Mouse (Mus musculus): Measurements from ENCODE around the gene Ccz1.
"Not testable (repeated sequence)": the region's sequence is repeated elsewhere in the genome, so short reads cannot be mapped to it uniquely, and the experiment has no call there.

Ccz1 gene

DNA sequence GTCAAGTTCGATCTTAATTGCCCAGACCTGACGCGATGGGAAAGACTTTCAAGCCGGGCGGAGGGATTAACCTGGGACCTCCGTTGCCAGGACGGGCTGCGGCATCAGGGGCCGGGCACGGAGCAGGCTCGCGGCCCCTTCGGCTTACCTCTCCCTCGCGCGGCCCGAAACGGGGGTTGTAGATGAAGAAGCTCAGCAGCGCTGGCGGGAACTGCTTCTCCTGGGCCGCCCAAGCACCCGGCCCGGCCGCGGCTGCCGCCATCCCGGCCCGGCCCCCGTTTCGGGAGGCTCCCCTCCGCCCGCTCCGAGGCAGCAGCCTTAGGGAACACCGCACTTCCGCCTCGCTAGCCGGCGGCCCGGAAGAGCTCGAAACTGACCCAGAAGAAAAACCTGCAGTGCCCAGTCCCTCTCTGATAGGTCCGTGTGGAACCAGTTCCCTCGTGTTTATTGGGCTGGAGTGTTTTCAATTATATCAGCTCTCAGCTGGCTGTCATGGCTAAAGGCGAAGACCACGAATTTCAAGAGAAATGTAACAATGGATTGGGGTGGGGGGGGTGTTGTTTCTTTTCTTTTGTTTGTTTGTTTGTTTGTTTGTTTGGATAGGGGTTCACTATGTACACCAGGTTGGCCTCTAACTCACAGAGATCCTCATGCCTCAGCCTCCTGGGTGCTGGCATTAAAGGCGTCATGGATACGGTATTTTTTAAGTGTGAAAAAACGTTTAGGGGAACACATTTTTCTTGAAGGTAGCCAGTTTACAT, at the start of gene Ccz1:
Ccz1 (minus strand) TSS at position 327 of the 761 bp plus-strand sequence.
- DNase-seq (ENCODE audit: low spot score): peak; percentile 91

DNA sequence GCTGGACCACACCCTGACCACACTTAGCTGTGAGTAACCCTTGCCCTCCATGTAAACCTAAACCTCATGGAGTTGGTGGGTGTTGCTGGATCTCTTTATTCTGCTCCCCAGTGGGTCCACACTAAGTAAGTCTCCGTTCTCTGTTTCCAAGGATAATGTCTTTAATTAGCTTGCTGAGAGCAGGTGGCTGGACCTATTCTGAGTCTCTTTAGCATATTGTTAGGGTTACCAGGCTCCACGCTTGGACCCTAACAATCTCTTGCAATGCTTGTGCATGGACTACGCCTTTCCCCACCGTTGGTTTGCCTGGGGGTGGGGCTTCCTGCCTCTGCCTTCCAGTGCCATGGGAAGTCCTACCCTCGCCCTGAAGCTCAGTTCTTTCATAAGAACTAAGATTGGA, 49.4 kb upstream of the Ccz1 start:
- no peak for DNase-seq (ENCODE audit: low spot score)

- DNase-seq (ENCODE audit: low spot score): no peak
Measured at GRCm38 (mm10) chr5:144054340-144054739, 39.7 kb upstream of the Ccz1 start.

DNA sequence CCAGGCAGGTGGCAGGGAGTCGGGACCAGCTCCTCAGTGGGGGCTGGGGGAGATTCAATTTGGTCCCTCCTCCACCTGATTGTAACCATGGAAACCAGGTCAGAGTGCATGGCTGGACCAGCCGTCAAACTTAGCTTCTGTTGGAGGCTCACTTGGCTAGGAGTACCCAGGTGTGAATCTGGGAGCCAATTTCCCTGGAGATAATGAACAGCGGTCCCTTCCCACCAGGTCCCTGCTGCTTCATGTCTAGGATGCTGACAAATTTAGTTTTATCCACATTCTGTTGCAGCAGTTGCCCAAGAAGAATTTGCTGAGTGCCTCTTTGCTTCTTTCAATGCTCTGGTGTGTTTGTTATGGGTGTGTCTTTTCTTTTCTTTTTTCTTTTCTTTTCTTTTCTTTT, 38.8 kb upstream of the Ccz1 start:
- no peak for DNase-seq (ENCODE audit: low spot score)

- no peak for DNase-seq (ENCODE audit: low spot score)
Measured at GRCm38 (mm10) chr5:144051268-144051667, 36.6 kb upstream of the Ccz1 start.

DNA sequence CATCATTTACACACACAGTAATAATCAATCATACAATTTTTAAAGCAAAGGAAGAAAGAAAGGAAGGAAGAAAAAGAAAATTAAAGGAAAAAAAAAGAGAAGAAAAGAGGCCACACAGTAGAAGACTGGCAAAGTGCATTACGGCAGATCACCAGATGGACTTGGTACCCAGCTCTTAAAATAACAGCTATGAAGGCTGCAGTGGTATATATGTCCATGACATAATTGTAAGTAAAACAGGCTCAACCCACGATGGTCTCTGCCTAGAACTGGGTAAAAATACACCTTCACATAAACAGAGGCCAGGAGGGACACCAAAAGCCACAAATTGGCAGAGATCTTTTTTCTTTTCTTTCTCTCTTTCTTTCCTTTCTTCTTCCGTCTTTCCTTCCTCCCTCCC, 35.2 kb upstream of the Ccz1 start:
- no peak for DNase-seq (ENCODE audit: low spot score)

DNA sequence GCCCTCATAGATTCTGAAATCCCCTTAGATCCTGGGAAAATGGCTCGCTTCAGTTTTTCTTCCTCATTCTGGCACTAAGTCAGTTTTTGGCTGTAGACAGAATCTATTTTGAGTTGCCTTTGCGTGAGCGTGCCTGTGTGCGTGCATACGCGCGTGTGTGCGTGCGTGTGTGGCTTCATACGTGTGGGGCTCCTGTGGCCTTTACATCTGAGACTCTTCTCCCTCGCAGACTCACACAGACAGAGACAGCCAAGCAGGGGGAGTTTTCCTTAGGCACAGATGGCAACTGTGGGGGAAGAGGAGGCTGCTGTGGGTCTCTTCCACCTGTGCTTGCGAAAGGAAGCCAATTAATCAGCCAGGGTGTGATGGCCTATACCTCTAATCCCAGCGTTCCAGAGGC, 32.6 kb upstream of the Ccz1 start:
- no peak for DNase-seq (ENCODE audit: low spot score)

- DNase-seq (ENCODE audit: low spot score): no peak
Measured at GRCm38 (mm10) chr5:144043166-144043565, 28.5 kb upstream of the Ccz1 start.

DNA sequence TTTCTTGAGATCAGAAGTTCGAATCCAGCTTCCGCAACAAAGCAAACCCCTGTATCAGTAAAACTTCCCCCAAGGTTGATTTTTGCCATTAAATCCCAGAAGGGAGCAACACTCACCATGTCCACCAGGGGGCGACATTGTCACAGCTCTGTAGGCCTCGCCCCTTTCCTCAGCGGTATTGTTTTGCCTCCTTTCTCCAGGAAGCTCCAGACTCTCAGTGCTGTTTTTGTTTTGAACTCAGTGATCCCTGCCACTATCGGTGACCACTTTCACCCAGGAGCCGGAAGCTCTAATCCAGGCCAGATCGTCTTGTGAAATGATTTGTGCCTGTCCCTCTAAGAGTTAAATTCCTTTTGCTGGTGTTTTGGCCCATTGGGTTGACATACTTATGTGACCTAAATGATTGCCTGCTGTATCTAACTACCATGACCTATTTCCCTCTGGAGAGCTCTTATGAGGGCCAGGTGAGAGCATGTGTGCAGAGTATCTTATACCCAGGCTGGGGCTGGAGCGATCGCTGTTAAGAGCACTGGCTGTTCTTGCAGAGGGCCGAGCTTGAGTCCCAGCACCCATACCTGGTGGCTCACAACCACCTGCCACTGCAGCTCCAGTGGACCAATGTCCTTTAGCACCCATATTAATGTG, 26.2 kb upstream of the Ccz1 start:
- DNase-seq (ENCODE audit: low spot score): peak; percentile 88

DNA sequence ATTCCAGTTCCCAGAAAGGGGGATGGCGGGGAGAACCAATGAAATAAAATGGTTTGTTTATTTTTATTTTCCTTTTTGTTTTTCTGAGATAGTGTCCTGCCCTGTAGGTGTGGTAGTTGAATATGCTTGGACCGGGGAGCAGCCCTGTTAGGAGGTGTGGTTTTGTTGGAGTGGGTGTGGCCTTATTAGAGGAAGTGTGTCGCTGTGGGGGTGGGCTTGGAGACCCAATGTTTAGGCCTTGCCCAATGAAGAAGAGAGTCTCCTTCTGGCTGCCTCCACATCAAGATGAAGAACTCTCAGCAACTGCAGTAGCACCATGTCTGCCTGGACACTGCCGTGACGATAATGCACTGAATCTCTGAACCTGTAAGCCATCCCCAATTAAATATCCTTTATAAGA, 25.2 kb upstream of the Ccz1 start:
- no peak for DNase-seq (ENCODE audit: low spot score)

GRCm38 (mm10) chr5:144039156-144039675, 24.5 kb upstream of the Ccz1 start:
- no peak for DNase-seq (ENCODE audit: low spot score)

GRCm38 (mm10) chr5:144036952-144037351, 22.3 kb upstream of the Ccz1 start:
- no peak for DNase-seq (ENCODE audit: low spot score)

- DNase-seq (ENCODE audit: low spot score): no peak
Measured at GRCm38 (mm10) chr5:144034567-144034966, 19.9 kb upstream of the Ccz1 start.

- no peak for DNase-seq (ENCODE audit: low spot score)
Measured at GRCm38 (mm10) chr5:144032491-144032890, 17.8 kb upstream of the Ccz1 start.

DNA sequence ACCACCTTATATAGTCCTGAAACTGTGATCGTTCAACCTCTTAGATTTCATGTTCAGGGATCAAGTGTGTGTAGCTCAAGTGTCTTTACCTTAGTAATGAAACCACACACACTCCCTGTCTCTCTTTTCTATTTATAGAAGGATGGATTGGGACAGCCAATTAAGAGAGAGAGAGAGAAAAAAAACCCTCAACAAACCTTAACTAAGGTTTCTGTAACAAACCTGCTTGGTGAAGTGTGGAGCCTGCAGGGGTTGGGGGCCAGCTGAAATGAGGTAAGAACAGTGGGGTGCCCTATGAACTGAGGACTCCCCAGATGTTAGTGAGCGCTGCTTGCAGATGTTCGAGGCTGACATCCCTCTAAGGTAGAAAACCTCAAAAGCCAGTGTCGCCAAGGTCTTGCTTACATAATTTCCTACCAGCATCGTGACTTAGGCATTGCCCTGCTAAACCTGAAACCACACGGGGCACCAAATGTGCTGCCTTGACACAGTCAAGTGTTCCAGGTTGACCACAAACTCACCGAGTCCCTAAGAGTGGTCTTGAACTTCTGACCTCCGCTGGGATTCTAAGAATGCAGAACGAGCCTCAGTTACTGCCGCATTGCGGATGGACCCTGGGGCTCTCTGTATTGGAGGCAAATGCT, 12.1 kb upstream of the Ccz1 start, which contains the start of gene Ocm:
Ocm (minus strand) TSS at position 51 of the 644 bp plus-strand sequence.
- DNase-seq (ENCODE audit: low spot score): no peak

DNA sequence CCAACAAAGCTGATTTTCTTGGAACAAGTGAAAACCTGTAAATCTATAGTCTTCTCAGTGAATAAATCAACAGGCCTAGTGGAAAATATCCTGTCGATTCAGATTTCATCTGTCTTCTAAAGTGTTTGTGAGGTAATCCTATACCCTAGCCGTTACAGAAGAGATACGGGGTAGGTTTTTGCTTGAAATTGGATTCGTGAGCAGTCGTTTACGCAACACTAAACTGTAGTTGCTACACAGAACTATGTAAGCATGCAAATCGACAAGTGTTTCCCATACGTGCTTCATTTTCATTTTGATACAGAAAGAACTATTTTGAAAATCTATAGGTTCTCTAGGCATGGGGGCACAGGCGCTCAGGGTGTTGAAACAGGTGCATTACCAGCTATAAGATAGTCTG, 1.2 kb upstream of the Ccz1 start:
- DNase-seq (ENCODE audit: low spot score): no peak

- DNase-seq (ENCODE audit: low spot score): no peak
Measured at GRCm38 (mm10) chr5:144015312-144015650, 604 bp upstream of the Ccz1 start.

DNA sequence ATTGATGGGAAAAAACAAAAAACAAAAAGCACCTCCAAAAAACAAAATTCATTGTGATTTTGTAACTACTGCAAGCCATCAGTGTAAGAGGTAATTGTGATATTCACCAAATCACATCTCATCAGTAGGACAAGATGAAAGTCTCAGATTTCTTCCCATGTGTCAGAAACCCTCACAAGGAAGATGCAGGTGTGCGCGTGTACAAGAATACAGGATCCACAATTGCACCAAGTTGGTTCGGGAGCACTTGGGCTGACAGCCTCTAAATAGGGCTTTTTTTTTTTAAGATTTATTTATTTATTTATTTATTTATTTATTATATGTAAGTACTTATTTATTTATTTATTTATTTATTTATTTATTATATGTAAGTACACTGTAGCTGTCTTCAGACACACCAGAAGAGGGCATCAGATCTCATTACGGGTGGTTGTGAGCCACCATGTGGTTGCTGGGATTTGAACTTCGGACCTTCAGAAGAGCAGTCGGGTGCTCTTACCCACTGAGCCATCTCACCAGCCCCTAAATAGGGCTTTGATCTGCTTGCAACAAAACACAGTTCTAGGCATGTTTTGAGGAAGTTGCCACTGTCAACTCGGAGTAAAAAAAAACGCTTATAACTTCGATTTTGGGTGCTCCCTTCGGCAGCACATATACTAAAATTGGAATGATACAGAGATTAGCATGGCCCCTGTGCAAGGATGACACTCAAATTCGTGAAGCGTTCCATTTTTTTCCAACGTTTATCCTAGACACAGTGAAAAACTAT, 1.1 kb downstream of the Ccz1 start:
- DNase-seq (ENCODE audit: low spot score): not testable (repeated sequence)

DNA sequence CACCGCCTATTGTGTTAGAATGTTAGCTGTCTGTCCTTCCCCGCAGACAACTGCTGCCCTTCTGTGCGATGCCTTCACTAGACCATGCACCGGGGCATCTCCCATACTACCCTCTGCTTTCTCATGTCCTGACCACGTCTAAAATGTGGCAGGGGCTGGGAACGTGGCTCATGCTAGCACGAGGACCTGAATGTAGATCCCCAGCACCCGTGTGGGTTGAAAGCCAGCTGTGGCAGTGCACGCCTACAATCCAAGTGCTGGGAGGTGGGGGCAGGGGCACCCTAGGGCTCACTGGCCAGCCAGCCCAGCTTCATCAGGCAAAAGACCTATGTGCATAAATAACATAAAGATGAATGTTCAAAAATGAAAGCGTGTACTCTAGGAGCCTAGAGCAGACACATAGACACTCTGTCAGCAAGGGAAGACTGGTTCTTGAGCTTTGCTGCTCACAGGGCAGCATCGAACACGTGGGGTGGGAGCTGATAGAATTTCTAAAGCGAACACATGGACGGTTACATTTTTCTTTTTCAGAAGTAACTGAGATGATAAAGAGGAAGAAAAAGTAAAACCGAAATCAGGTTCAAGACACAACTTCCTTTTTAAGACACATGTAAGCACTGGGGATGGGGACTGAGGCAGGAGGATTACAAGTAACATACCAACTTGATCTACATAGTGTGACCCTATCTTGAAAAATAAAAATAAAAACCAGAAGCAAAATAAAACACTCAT, 12.1 kb downstream of the Ccz1 start:
- no peak for DNase-seq (ENCODE audit: low spot score)

DNA sequence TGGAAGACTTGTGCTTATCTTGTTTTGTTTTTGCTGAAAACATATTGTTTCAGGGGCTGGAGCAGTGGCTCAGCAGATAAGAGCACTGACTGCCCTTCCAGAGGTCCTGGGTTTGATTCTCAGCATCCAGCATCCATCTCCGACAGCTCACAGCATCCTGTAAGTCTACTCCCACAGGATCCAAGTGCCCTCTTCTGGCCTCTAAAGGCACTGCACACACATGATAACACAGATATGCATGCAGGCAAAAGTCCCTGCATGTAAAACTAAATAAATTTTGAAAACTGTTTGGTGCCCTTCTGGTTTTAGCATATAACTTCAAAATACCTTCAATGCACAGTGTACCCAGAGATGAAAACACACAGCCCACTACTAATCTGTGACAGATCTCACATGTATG, 15.3 kb downstream of the Ccz1 start:
- peak; percentile 34 for DNase-seq (ENCODE audit: low spot score)

GRCm38 (mm10) chr5:143994632-143995365, 19.9 kb downstream of the Ccz1 start:
- DNase-seq (ENCODE audit: low spot score): no peak
